Mouse (Mus musculus) testis, postnatal 14 days (tissue): ENCODE measurements at regions not wholly inside any gene's neighbourhood (a gene's known extent, or its start where the extent isn't known, plus 50 kb on each side); places are given as distances from the start of the nearest gene placed in this dataset.

Experiments
- DNase-seq: peaks from one replicate; pipeline ENCODE4 v3.0.0; 2021; ENCODE audit warnings: low spot score

DNA sequence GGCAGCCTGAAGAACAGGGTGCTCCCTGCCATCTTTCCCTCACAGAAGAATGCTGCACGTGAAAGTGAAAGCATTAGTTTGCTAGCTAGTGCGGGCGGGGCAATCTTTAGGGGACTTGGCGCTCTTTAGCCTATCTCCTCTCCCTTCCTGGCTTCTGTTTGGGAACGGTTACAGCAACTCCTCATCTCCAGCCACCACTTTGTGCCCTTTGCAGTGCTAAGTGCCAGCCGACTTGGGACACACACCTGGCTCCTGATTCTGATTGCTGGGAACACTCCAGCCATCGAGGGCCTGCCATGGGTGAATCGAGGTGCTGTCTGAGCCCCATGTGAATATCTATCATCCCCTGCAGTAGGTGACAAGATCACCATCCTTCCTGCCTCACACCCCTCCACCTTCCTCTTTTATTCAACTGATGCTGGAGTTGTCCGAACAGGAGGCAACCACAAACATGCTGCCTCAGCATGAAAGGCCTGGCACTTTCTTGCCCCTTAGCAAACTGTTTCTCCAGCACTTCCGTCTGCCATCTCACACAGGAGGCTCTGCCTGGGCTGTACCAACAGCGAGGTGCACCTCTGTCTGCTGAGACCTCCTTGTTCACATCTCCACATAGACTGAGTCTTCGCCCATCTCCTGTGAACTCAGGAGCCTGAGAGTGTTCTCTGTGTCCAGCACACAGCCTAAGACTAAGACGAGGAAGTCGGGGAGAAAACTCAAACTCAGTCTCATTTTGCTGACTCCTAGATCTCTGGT, 66.2 kb upstream of the Glrp1 start:
- DNase-seq, result no peak

DNA sequence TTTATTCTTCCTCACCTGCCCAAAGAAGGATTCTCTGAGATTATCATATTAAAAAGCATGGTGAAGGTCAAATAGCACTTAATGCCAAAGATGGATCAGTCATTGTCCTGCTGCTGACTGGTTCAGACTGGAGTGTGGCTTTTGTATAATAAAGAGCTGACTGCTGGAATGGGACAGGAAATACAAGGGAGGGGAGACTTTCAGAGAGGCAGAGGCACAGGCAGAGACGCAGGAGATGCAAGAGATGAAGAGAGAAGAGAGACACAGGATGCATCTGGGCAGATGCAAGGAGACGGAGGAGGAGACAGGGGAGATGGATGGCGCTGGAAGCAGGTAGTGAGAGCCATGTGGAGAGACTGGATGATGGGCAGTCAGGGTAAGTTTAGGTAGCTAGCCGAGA, 65.4 kb upstream of the Glrp1 start:
- DNase-seq, result no peak

DNA sequence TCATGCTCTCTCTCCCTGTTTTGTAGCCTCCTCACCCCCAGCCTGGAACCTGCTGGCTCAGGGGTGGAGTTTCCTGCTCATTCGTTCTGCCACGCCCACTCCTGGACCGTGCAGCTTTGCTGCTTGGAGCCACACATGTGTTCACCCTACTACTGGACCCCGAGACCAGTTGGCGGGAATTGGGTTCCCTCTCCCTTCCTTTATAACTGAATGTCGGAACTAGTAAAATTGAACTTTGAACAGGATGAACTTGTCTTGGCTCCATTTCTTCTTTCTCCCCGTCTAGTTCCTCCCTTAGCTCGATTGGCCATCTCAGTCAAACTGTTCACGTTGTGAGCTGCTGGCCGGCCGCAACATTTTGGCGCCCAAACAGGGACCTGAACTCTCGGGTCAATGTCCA, 62.3 kb upstream of the Glrp1 start:
- no peak for DNase-seq

DNA sequence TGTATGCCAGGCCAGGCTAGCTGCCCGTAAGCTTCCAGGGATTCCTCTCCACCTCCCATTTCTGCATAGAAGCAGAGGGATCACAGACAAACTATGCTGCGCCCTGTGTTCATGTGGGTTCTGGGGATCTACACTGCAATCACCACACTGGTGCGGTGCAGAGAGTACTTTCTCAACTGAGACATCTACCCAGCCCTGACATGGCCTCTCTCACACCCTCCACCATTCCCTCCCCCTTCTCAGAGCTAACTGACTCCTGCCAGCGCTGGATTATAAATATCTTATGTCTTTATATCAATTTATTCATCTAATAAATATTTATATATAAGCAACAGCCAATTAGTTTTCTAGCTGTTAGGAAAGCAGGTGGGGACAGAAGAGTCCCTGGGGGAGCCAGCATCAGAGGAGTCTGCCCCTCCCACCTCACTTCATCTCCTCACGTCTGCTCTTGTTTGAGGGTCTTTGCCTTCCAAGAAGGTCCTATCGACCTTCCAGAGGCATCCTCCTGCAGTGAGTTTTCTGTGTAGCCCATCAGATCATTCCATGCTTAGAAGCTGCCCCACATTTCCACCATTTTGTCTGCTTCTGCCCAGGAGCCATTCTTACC, 58.7 kb upstream of the Glrp1 start:
- no peak for DNase-seq

DNA sequence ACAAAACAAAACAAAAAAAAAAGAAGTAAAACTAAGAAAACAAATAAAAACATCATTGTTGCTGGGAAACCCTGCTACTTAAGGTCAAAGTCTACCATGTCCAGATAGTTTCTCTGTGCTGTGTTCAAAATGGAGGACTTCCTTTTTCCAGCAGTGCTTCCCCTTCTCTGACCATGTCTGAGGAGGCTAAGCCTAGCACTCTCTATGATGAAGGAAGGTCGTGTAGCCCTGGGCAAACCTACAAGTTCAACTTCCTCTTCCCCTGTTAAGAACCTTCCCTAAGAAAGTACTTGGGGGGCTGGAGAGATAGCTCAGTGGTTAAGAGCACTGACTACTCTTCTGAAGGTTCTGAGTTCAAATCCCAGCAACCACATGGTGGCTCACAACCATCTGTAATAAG, 57.3 kb upstream of the Glrp1 start:
- DNase-seq, result no peak

DNA sequence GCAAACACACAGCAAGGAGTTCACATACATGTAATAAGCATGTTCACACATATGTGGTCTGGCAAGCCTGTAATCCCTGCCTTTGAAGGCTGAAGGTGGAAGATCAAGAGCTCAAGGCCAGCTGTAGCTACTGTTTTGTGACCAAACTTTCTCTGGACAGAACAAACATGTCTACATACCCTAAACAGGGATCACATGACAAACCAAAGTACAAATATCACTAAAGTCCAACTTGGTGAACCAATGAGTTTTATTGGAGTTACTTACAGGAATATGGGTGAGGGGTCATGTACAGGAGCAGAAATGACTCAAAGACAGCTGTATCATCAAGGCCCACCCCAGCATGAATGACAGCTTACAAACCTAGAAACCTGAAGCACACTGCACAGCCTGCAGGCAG, 56.6 kb upstream of the Glrp1 start:
- DNase-seq, result no peak

DNA sequence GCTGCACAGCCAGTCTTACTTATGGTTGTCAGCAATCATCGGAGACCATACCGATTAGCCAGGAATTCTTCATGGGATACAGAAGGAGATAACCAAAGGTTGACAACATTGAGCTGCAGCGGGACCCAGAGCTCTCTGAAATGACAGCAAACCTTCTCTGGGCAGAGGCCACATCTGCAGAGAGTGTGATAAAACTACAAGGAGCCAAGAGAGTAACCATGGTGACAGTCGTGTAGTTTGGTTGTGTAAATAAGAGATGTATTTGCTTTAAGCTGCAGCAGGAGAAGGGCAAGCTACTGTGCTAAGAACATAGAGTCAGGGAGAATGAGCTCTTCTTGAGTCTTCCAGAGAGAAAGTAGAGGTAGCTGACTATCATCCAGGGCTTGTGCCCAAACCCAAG, 55.0 kb upstream of the Glrp1 start:
- DNase-seq, result no peak

DNA sequence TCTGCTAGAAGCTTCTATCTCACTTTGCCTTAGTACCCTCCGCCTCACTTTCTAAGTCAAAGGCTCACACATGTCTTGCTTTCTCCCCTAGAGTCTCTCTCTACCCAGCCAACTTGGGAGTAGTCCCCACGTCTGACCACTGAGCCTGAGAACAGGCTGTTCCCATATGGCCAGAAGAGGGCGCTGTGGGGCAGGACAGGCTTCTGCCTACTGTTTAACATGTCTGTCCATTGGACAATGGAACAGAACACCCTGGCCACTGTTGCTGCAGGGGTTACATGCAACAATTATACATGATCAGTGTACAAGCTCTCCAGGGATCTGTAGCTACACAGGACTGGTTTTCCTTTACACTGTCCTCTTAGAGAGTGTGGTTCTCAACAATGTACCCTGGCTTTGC, 52.5 kb upstream of the Glrp1 start:
- DNase-seq, result peak; percentile 67

DNA sequence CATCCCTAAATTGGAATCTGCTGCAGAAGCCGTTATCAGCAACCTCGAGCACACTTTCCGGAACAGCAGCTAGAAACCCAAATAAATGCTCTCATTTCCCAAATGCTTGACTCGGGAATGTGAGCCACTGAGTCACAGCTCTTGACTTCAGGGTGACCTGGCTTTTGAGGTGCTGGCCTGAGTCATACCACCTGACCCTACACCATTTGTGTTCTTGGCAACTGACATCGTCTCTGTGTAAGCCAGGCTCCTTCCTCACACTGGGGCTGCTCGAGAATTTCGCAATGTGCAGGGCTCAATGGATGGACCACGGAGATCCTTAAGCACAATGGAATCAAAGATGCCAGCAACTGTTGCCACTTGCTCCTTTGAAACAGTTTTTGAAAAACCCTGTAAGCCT, 50.9 kb upstream of the Glrp1 start:
- DNase-seq, result no peak
